Mouse (Mus musculus): Measurements from ENCODE around the gene Tanc1.

- TF ChIP-seq CTCF (IDR thresholded peaks at IDR 0.05; ENCODE audit: extremely low read depth, insufficient read length, insufficient replicate concordance, low read depth, low read length) = no peak
- no peak for TF ChIP-seq POLR2A (IDR thresholded peaks at IDR 0.05; ENCODE audit: low read depth, low read length)
These were observed 150.4 kb downstream of the Tanc1 start for GRCm38 (mm10) chr2:59762277-59762676.

All from small intestine, adult 2 months (tissue).